Mouse (Mus musculus) mature B cell (primary cell): ENCODE measurements around the gene Olfr1404.
"Not testable (repeated sequence)": the region's sequence is repeated elsewhere in the genome, so short reads cannot be mapped to it uniquely, and the experiment has no call there.

Experiments used
- in situ Hi-C: fragments of 300-500 bp; cut with MboI; formaldehyde crosslinking; loops from 2 replicates; pipeline ENCODE4 v1.14.3; 2019

Olfr1404 gene

DNA sequence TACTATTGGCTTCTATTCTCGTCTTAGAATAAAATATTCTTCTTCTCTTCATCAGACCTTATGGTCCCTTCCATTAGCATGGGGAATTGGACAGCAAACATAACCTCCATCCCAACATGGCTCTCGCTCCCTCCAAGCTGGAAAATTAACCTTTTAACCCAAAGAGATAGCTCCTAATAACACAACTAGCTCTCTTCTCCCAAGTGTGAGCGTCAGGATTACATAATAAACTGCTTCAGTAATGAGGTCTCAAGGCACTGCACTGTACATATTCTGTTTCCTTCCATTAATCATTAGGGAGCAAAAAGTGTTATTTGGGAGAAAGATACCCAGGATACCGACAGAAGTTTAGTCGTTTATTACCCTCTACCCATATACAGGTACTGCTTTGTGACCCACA lies at the start of gene Olfr1404:
Olfr1404 (plus strand) TSS at position 301 of the 400 bp plus-strand sequence.
- in situ Hi-C loops = no loop called here

DNA sequence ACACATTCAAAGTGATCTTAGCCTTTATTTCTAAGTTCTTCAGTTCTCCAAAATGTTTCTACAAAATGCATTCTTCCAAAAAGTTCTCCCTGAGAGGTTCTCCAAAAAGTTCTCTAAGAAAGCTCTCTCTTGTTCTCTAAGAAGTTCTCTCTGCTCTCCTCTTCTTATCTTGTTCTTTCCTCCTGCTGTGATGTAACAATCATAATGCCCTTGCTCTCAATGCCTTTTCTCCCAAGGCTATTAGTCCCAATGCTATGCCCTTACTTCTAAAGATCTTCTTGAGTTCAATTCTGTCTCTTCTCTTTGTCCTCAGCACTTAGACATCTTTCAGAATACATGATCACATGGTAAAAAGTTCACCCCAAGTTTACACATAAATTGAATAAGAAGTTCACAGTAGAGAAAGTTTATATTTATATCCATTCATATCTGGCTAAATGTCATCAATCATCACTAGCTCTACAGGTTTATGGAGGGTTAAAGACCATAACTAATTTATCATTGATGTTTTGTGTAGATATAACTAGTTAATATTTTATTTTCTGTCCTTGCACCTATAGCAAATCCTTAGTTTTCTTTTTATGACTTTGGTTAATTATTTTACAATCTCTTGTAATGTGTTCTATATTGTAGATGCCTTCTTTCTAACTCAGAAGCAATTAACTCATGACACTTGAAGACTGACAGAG lies 37.9 kb upstream of the Olfr1404 start:
- in situ Hi-C loops = no loop called here

DNA sequence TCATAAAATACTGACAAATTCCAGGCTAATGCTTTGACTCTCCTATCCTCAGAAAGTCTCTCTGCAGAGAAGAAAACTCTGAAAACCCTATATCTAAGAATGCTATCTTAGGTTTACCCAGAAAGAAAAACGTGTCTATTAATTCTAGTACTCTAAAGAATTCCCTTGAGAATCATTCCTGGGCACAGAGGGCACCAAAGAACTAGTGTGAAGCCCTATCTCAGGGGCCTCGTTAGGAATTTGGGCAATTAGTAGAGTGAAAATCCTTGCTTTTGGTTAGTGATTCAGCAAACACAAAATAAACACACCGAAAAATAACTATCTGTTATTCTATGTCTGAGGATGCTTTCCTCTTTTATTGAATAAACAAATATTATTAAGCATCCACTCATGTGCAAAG lies 21.7 kb upstream of the Olfr1404 start, which contains the start of gene Olfr1406:
Olfr1406 (minus strand) TSS at position 101 of the 400 bp plus-strand sequence.
- in situ Hi-C loops = no loop called here

DNA sequence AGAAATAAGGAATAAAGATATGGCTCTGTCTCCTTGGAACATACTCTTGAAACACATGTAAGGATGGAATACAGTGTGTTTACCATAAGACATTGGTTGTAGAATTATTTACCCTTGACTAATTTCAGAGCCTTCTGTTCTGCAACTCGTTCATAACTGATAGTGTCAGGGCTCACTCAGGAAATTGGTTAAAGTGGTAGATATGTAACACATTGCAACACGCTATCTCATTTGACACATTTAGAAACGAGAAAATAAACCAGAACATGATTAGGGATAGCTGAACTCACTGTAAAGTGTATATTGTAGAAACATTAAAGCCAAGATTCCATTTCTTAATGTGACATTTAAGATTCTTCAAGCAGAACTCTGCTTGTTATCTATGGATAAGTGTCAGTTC lies 20.1 kb upstream of the Olfr1404 start:
- in situ Hi-C loops = no loop called here

DNA sequence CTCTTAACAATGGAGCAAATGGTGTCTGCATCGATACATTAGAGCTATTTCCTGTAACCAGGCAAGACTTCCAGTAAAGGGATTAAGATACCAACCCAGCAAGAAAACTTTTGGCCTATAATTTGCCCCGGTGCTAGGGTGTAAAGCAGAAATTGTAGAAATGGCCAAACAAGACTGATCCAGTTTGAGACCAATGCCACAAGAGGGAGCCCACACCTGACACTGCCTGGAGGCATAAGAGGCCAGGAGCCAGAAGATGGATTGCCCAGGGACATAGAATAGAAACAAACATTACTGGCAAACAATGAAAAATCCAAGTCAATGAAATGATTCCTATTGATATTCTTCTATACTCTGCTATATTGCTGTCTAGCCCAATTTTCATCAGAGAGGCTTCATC lies 15.8 kb upstream of the Olfr1404 start:
- in situ Hi-C loops = no loop called here

DNA sequence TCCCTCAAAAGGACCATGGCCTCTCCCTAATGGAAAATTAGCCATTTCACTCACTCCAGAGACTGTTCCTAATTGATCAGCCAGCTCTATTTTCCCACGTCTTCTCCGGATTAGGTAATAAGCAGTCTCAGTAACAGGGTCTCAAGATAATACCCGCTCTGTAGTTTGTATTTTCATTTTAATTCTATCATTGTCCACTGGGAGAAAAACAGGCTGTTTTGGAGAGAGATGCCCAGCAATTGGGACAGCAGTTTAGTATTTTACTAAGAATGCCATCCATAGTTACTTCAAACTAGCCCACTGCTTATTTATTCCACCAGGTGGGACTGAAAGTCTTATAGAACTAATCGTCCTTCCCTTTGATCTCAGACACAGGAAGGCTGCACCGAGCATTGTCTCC lies 14.7 kb upstream of the Olfr1404 start, which contains the start of gene Olfr218:
Olfr218 (plus strand) TSS at position 301 of the 400 bp plus-strand sequence.
- in situ Hi-C loops = no loop called here

DNA sequence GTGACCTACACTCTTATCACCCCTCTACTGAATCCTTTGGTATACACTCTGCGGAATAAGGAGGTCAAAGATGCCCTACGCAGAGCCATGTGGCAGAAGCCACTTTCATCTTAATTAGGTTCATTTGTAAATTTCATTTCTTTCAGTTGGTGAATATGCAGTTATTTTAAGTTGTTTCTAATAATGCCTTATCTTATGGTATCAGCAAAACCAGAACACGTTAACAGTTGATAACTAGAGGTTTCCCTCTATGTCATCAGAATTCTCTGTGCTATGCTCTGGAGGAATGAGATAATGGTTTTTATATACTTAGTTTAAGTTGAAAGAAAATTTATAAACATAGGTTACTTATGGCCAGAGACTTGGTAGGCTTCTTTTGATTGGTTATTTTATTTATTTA lies 4.3 kb downstream of the Olfr1404 start:
- in situ Hi-C loops = no loop called here

DNA sequence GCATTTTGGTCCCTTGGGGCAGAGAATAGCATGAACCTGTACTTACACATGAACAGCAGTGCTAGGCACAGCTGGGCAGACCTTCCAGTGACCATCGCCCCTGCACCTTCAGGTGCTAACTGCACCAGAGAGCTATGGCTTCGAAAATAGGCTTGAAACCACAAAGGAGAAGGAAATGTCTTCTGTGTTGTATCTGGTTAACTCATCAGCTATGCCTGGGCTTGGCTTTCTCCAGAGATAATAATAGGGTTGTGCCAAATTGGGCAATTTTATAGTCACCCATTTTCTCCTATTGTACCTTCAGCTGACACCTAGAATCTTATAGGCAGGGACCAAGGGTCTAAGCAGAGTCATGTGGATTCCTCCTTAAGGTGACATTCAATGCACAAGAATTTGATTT lies 14.9 kb downstream of the Olfr1404 start, which contains the start of gene Fcer1a:
Fcer1a (minus strand) TSS at position 134 of the 400 bp plus-strand sequence.
- in situ Hi-C loops = no loop called here

DNA sequence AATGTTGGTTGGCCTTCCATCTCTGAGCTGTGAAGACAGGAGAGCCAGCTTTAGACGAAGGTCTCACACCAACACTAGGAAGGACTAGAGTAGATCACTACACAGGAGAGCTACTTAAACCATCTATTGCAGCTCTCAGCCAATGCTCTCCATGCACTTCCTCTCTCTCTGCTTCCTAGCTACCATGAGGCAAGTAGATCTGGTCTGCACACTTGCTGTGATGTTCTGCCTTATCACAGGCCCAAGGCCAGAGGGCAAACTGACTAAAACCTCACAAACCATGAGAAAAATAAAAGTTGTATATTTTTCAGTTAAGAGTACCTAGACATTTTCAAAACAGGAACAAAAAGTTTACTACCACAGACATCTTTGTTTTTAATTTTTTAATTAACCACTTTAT lies 24.8 kb downstream of the Olfr1404 start:
- in situ Hi-C loops = not testable (repeated sequence)

DNA sequence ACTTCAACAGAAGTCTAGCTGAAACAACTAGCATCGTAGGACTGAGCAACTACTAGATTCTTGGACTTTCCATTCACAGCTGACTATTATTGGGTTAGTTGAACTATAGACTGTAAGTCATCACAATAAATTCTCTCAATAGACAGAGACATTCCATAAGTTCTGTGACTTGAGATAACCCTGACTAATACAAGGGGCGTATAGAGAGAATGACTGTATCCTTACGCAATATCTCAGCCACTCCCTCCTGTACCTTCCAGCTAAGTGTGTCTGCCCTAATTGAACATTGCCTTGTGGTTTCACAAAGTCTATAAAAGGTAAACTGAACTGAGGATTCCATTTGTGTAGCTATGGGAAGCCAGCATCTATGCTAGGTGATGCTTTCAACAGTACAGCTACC lies 37.7 kb downstream of the Olfr1404 start:
- in situ Hi-C loops = no loop called here

DNA sequence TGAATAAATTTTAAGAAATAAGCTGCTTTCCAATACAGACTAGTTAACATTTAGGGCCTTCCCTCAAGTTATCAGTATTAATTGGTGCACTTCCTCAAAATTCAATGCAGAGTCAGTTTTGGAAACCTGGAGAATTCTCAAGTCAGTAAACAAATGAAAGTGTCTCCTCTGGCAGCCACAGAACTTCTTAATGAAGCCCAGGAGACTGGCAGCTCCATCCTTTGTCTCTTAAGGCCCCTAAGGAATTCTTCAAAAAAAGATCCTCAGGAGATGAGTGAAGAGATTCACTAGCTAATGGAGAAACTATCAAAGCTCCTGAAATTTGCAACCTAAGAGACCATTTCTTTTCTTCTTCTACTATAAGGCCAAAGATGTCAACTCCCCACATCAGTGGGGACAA lies 53.5 kb downstream of the Olfr1404 start, which contains the start of gene Olfr418:
Olfr418 (plus strand) TSS at position 301 of the 400 bp plus-strand sequence.
- in situ Hi-C loops = no loop called here
